8 mouse cellular contexts compared by ENCODE assay signal in genomic region chr1:165236321-165237298, GRCm38 (mm10). TPM values are rescaled to one million over a fixed set of nuclear protein-coding genes. Genes with fewer than 3 reads are reported as not detected.
DNase-seq lines count a peak whose midpoint lies in the region; ATAC-seq and TF ChIP-seq lines count a peak whose summit lies in the region.

Gene Tiprl (minus strand): TSS chr1:165236996.

- WGBS in hindbrain, postnatal 0 days = under 1% methylated on average over 76 of the region's 76 CpGs

- peak; percentile 99 for DNase-seq in ZHBTc4 (ENCODE audit: low read depth, low spot score)
- peak; percentile 97 for DNase-seq in gastrocnemius, adult 2 months
- peak; percentile 98 for DNase-seq in hindbrain, postnatal 0 days (ENCODE audit: low spot score)
- peak; percentile 95 to 97 for DNase-seq in left cerebral cortex, adult 2 months (ENCODE audit: extremely low spot score in 1 of 2, low spot score in 2 of 2)
- peak; percentile 96 to 99 for DNase-seq in right cerebral cortex, adult 2 months (ENCODE audit: low spot score in 2 of 2)
- DNase-seq in urinary bladder, postnatal 14 days (ENCODE audit: low spot score) = peak; percentile 97

- peak within 1 kb of the TSS; percentile 91 for H3K27ac ChIP-seq in gastrocnemius, adult 2 months
- peak within 1 kb of the TSS; percentile 83 for H3K27ac ChIP-seq in hindbrain, postnatal 0 days
- H3K27ac ChIP-seq in left cerebral cortex, adult 2 months = peak within 1 kb of the TSS; percentile 99

- no peaks in the 10 kb centered on the region for H3K9me3 ChIP-seq in hindbrain, postnatal 0 days (ENCODE audit: low read length)

- TF ChIP-seq CTCF in gastrocnemius, adult 2 months (IDR thresholded peaks at IDR 0.05) = peak; percentile 1; the same call in 1 of the 2 replicates
- no peak; the same call in 1 of the 2 replicates for TF ChIP-seq CTCF in hindbrain, postnatal 0 days (IDR thresholded peaks at IDR 0.05; ENCODE audit: low read depth)
- TF ChIP-seq CTCF in left cerebral cortex, adult 2 months (IDR thresholded peaks at IDR 0.05) = no peak

- peaks cover 17% of the 10 kb centered on the region for H3K4me1 ChIP-seq in hindbrain, postnatal 0 days (ENCODE audit: insufficient read depth, low read length)

- H3K27me3 ChIP-seq in hindbrain, postnatal 0 days (ENCODE audit: insufficient read depth, low read length) = no peaks in the 10 kb centered on the region

- peak within 1 kb of the TSS; percentile 77 for H3K4me2 ChIP-seq in hindbrain, postnatal 0 days (ENCODE audit: low read depth, low read length)

- peak; percentile 95 for ATAC-seq in common myeloid progenitor, adult 5-6 weeks (replicated peaks; ENCODE audit: low read depth, poor library complexity, severe bottlenecking)
- peak; percentile 99 for ATAC-seq in hindbrain, postnatal 0 days
- peak; percentile 96 for ATAC-seq in megakaryocyte, adult 5-6 weeks (ENCODE audit: poor library complexity, severe bottlenecking)

- intact Hi-C loops in gastrocnemius, adult 2 months (cut with DNase I) = loop anchor here (2.0 to 5.0 kb wide), 4 partner anchors 42 to 930 kb away; partner anchors contain the start of genes Blzf1, Dcaf6, Mpc2 and Sft2d2
- intact Hi-C loops in left cerebral cortex, adult 2 months (cut with DNase I) = loop anchor here (1.0 to 10.0 kb wide), 4 partner anchors 42 to 922 kb away; partner anchors contain the start of gene Sft2d2

- peak within 1 kb of the TSS; percentile 59 for H3K9ac ChIP-seq in hindbrain, postnatal 0 days (replicated peaks; ENCODE audit: low read length)

- H3K4me3 ChIP-seq in gastrocnemius, adult 2 months = peak within 1 kb of the TSS; percentile 88
- peak within 1 kb of the TSS; percentile 55 for H3K4me3 ChIP-seq in hindbrain, postnatal 0 days (ENCODE audit: low read length)
- peak within 1 kb of the TSS; percentile 92 for H3K4me3 ChIP-seq in left cerebral cortex, adult 2 months

- no peaks in the 10 kb centered on the region for H3K36me3 ChIP-seq in hindbrain, postnatal 0 days (ENCODE audit: insufficient read depth, low read length)

RNA-seq across cellular contexts. Expression of gene Tiprl, which starts in this region (rescaled TPM):
- total RNA-seq in common myeloid progenitor, adult 5-6 weeks (2017) = 79.0 and 80.1 TPM in 2 replicates
- total RNA-seq in gastrocnemius, adult 2 months (2021) = 10 to 100 TPM; 19.7 to 20.9 TPM
- 37.1 and 37.9 TPM in 2 replicates for total RNA-seq in hindbrain, postnatal 0 days (2014; rRNA removed)
- polyA plus RNA-seq in hindbrain, postnatal 0 days (2015; fragmentation: Nextera tagmentation; extraction: Ambion mirVana) = 124 and 129 TPM in 2 replicates
- total RNA-seq in left cerebral cortex, adult 2 months (2021) = 10 to 100 TPM; 63.1 to 69.7 TPM
- 25.7 and 25.8 TPM in 2 replicates for total RNA-seq in megakaryocyte, adult 5-6 weeks (2015)
- total RNA-seq in megakaryocyte, adult 5-6 weeks (2017) = 49.6 and 52.0 TPM in 2 replicates

Comparison
In these comparisons a context has a peak if more than half of its experiments do, and no peak if none do; other contexts are left out.
1. Peak in every context shown above with its lines: DNase-seq, ATAC-seq, H3K4me3 ChIP-seq and H3K27ac ChIP-seq.